Mouse (Mus musculus) yolk sac, embryonic 10.5 days (tissue): ENCODE measurements at regions not wholly inside any gene's neighbourhood (a gene's known extent, or its start where the extent isn't known, plus 50 kb on each side); places are given as distances from the start of the nearest gene placed in this dataset.
A peak's percentile ranks its signal among the peaks of the same experiment; 100 is the strongest.
"Not testable (repeated sequence)": the region's sequence is repeated elsewhere in the genome, so short reads cannot be mapped to it uniquely, and the experiment has no call there.

Source experiments
- DNase-seq: peaks from one replicate; pipeline ENCODE4 v3.0.0-alpha.2; 2017; ENCODE audit warnings: low spot score

DNA sequence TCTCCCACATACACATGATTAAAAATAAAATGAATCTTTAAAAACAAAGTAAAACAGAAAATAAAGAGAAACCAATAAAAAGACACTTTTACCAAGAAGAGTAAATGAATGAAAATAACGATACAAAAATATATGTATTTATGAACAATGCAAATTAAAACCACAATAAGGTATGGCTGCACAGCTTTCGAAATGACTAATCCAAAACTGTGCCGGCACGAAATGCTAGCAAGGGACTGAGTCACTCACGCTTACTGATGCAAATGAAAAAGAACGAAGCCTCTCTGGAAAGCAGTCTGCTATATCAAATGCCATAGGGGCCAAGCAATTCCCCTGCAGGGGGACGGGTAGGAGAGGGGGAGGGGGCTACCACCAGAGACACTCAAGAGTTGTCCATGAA is 704.0 kb downstream of the 4930447A16Rik start:
- no peak for DNase-seq

DNA sequence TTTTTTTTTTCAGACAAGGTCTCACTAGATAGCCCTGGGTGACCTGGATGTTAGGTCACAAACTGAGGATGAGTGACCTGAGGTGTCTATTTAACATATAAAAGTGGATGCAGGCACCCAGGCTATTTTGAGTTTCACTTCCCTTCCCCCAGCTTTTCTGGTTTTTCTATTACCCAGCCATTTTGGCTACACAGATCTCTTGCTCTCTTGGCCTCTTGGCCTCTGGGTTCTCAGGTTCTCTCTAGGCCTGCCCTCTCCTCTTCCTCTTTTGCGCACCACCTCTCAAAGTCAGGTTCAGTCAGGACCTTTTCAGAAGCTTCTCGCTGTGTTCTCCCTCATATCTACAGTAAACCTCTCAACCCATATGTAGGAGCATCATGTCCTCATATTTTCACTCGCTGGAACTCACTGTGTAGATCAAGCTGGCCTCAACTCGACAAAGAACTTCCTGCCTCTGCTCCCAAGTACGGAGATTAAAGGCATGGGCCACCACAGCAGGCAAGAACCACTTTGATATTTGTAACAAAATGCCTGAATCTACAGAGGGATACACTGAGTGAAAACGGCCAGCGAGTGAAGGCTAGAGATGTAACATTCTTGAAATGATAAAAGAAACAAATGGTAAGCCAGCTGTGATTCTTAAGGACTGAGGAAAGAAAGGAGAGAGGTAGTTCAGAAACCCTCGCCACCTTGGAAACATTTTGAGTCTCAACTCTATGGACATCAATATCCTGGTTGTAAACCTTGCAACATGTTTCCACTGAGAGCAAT is 704.7 kb downstream of the 4930447A16Rik start:
- no peak for DNase-seq

DNA sequence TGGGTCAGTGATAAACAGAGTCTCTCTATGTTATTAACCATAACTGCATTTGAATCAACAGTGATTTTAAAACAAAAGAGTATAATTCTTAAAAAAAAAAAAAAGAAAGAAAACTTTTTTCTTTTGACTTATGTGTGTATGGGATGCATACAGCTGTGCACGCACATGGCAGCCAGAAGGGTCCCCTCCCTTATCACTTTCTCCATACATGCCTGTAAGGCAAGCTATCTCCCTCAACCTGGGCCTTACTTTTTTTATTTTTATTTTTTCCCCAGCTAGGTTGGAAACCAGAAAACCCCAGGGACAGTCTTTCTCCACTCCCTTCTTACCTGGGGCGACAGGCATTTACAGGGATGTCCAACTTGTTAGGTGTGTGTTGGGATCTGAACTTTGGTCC is 705.3 kb downstream of the 4930447A16Rik start:
- DNase-seq: no peak

DNA sequence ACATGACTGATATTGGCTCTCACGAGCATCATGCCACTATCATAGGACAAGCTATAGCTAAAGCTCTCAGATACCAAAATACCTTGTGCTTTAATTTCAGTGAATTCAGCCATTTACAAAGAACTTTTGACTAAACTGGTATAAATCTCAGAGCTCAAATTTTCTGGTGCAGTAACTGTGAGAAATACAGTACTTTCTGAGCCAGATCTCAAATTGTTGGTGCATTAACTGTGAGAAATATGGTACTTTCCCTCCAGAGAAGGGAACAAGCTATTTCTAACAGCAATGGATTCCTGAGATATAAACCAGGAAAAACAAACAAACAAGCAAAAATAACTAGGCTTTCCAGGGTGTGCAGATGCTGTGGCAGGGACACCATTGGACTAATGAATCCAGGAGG is 714.3 kb downstream of the 4930447A16Rik start:
- no peak for DNase-seq

DNA sequence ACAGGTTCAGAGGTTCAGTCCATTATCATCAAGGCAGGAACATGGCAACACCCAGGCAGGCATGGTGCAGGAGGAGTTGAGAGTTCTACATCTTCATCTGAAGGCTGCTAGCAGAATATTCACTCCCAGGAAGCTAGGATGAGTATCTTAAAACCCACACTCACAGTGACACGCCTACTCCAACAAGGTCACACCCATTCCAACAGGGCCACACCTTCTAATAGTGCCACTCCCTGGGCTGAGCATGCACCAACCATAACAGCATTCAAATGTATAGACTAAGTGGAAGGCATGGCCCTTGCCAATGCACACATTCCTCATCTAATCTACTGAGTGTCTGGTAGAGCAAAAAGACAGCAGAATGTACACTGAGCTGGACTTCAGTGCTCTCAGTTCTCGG is 718.1 kb downstream of the 4930447A16Rik start:
- no peak for DNase-seq

DNA sequence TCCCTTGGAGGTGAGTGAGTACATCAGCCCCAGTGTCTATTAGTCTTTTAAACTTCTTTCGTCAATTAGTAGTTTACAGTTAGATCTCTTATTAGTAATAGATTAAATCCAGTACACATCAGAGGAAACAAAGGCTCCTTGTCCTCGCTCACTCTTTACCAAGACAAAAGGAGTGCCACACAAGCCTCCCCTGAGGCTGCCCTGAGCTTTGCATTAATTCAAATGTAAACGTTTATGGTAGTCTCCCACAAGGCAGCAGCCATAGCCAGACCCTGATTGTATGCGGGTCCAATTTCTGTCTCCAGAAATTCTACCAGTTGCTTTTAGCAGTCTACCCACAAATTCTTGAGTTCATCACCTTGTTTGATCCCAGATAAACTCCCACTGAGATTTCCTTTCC is 726.3 kb downstream of the 4930447A16Rik start:
- no peak for DNase-seq

DNA sequence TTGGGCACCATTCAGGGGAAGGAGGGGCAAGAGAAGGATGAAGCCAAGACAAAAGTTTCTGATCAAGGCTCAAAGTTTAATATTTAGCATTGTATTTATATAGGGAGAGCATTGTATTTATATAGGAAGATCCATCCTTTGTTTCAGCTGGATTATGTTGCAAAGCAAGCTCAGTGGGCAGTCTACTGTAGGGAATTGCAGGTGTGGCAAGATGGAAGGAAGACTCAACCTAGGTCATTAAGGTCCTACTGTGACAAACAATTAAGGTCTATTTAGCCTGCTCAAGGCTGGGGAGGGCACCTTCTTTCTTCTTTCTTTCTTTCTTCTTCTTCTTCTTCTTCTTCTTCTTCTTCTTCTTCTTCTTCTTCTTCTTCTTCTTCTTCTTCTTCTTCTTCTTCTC is 728.5 kb downstream of the 4930447A16Rik start:
- not testable (repeated sequence) for DNase-seq

DNA sequence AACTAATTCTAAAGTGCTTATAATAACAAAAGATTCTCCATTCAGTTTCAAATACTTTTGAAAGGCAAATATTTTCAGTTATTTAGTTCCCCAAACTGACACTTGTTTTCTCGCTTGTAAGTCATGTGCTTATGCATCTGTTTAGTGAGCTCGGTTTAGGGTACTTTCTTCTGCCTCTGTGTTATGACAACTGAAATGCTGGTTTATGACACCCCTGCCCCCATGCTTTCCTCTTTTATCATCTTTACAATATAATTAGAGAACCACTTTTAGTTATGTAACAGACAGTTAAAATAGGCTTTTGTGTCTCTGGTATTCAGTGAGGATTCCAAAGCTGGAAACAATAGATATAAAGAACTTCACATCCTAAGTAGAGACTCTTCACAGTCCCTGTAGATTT is 733.8 kb downstream of the 4930447A16Rik start:
- DNase-seq: no peak

DNA sequence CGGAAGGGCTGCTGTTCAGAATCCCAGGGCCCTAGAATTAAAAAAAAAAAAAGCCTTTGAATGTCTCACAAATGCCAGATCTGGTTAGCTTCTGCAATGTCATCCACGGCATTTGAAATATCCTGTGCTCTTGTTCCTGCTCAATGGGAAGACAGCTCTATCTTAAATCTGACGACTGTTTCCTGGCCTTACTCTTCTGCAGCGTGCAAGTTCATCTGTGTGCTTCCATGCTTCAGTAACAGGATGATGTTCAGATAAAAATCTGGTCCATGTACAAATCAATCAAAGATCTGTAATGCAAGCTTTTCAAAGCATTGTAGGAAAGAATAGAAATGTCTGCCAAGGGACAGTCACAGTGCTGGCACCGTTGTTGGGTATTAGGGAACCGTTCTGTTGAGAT is 738.4 kb downstream of the 4930447A16Rik start:
- no peak for DNase-seq

DNA sequence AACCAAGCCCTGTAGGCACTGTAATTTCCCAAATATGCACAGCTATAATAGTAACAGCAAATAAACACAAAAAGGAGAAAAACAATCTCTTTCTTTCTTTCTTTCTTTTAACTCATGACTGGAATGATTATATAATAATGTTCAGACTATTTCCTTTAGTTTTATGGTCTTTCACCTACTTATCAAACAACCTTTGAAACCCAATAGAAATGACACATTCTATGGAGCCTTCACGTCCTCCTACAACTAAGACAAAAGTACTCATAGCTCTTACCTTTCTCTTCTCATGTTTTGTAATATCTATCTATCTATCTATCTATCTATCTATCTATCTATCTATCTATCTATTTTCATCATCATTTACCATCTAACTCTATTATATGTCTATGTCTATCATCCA is 739.5 kb downstream of the 4930447A16Rik start:
- DNase-seq: no peak

DNA sequence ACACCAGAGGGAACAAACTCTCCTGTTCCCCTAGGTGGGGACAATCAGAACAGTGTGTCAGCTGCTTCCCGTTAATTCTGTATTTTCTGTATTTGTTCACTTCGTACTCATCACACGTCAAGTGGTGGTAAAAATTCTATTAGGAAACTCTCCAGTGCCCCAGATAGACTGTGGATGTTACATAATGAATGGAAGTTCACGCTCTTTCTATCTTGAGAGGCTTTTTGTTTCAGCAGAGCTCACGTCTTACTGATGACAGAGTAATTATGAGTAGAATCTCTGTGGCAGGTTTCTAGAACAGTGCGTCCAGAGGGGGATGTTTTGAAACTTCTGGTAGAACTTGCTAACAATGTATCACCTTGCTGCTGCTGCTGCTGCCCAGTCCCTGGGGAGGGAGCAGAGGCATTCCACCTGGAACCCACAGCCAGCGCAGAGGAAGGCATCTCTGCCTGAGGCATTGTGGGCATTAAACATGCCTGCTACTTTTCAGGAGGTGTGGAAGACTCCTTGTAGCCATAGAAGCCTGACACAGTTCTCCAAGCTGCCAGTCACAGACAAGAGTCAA is 740.6 kb downstream of the 4930447A16Rik start:
- DNase-seq: no peak

DNA sequence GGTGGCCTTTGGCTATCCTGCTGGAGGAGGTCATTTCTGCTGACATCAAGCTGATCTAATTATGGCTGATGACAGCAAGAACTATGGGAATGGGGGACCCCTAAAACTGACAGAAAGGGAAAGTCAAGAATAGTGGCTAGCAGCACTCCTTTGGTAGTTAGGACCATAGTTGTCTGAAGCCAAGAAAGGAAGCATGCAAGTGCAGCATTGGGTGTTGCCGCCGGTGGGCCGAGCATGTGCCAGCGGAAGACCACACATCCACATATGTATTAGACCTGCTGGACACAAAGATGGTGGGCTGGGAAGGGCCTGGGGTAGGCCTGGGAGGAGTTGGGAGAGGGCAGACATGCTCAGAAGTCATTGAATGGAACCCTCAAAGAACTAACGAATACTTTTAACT is 741.1 kb downstream of the 4930447A16Rik start:
- DNase-seq: no peak

DNA sequence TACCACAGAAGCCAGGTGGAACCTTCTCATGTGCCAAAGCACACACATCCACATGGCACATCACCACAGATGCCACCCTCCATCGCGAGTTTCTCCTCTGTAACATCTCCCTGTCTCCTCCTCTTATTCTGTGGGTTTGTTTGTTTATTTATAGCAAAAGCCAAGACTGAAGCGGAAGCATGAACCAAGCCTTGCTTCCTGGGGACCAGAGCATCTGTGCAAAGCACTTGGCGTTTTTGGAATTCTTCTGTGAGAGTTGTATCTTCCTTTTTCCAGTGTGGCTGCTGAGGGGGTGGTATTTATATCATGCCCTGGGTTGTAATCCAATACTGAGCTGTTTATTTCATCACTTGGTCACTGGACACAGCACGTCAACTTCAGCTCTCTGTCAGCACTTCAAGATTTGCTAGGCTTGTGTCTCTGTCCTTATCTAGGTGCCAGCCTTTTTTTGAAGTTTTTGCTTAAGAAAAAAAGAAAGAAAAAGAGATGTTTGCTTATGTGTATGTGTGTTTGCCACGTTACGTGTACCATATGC is 742.3 kb downstream of the 4930447A16Rik start:
- DNase-seq: no peak

DNA sequence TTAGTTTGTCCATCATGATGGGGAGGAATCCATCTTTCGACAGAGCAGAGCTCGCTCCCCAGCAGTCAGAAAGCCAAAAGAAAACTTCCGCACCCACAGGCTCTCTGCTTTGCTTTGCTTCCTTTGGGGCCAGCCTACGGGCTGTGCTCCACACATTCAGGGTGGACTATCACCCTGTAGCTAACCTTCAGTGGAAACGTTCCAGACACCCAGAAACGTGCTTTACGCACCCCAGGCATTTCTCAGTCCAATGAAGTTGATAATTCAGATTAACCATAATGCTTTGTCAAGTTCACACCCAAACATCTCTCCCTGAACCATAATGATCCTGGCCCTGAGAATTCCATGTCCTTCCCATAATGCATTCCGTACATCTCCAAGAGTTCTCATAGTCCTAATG is 743.8 kb downstream of the 4930447A16Rik start:
- DNase-seq: peak; percentile 2
